Mouse (Mus musculus): Measurements from ENCODE around the gene Lrp3. TPM values are rescaled to one million over a fixed set of nuclear protein-coding genes. Genes with fewer than 3 reads are reported as not detected.

Gene Lrp3
- not detected in 2 replicates for total RNA-seq (2023)

DNA sequence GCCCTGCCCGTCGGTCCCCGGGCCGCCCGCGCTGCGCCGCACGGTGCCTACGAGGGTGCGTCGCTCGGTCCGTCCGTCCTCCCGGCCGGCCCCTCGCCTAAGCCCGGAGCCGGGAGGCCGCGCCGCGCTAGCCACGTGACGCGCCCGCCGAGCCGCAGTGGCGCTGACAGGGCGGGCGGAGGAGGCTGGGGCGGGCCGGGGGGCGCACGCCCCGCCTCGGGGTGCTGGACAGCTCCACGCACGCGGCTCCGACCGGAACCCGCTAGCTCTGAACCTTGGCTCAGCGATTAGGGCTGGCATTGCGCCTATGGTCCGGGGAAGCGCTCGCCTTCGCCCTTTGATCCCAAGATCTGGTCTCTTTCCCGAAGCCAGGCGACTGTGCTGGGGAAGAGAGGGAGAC, at the start of gene Lrp3:
Gene Lrp3, minus strand, starts transcription at position 274 of the 400 bp plus-strand sequence.

DNA sequence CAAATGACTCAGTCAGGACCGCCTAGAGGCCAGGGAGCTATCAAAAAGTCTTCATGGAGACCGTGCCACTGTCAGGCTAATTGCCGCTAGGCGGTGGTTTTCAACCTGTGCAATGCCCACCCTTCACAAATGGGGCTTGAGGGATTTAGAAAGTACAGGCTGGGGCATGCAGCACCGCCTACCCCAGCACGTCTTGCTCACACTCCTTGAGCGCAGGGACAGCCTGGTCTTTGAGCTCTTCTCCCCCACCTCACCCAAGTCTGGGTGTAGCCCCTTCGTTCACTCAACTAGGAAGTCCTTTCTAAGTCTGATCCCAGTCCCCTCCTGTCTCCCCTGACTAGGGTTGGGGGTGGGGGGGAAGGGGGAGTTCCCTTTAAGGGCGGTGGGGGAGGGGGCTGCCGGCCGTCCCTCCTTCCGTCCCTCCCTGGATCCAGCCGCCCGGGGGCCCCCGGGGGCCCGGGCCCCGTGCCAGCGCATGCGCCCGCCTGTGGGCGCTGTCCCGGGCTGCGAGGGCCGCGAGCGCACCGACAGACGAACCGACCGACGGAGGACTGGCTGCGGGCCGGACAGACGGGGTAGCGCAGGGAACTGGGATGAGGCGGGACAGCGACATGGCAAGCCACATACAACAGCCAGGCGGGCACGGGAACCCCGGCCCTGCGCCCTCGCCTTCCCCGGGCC, 29.3 kb downstream of the Lrp3 start, which contains the start of gene Slc7a10:
Gene Slc7a10, plus strand, starts transcription at position 497 of the 681 bp plus-strand sequence.

Other genes with a start within 250 kb of the Lrp3 start
- gene Cebpg, start 158.9 kb downstream of the Lrp3 start, total RNA-seq (2023), result 26.8 and 37.7 TPM in 2 replicates
- 45.8 and 47.0 TPM in 2 replicates for gene Cebpa, start 96.2 kb downstream of the Lrp3 start, total RNA-seq (2023)
- gene Slc7a10, start 29.1 kb downstream of the Lrp3 start, total RNA-seq (2023), result not detected in 2 replicates
- 3.9 and 4.8 TPM in 2 replicates for gene Gpatch1, start 102.9 kb upstream of the Lrp3 start, total RNA-seq (2023)
- 0.34 TPM in 1 of 2 replicates, not detected in the other for gene Rhpn2, start 118.7 kb upstream of the Lrp3 start, total RNA-seq (2023)
- 7.7 and 9.0 TPM in 2 replicates for gene Faap24, start 181.3 kb upstream of the Lrp3 start, total RNA-seq (2023)
- gene Cep89, start 181.5 kb upstream of the Lrp3 start, total RNA-seq (2023), result 12.4 and 14.7 TPM in 2 replicates
- gene Slc7a9, start 233.3 kb upstream of the Lrp3 start, total RNA-seq (2023), result not detected in 2 replicates